Mouse (Mus musculus) stomach, embryonic 16.5 days (tissue): Measurements from ENCODE around the gene Msi1. TPM values are rescaled to one million over a fixed set of nuclear protein-coding genes. Genes with fewer than 3 reads are reported as not detected.
"Not testable (repeated sequence)": the region's sequence is repeated elsewhere in the genome, so short reads cannot be mapped to it uniquely, and the experiment has no call there.

Experiments used
- ATAC-seq: fragments of 200-750 bp; cut with Nextera tagmentation; 2 replicates; pipeline ENCODE4 v1.8.0; 2017; ENCODE audit warnings: moderate number of reproducible peaks, moderate TSS enrichment; ENCODE audit not compliant: insufficient read depth, low FRiP score
- H3K27ac ChIP-seq: fragments of 300-500 bp; sonication (generic); 2 replicates; pipeline ENCODE4 v1.5.1; 2014; ENCODE audit warnings: low read length
- H3K27me3 ChIP-seq: fragments of 300-500 bp; sonication (generic); 2 replicates; pipeline ENCODE4 v1.6.1; 2014; ENCODE audit warnings: low read length, control low read depth, mixed read lengths; ENCODE audit not compliant: control insufficient read depth, insufficient read depth
- H3K36me3 ChIP-seq: fragments of 300-500 bp; sonication (generic); 2 replicates; pipeline ENCODE4 v1.6.1; 2014; ENCODE audit warnings: low read length; ENCODE audit not compliant: control insufficient read depth, insufficient read depth
- H3K4me1 ChIP-seq: fragments of 300-500 bp; sonication (generic); 2 replicates; pipeline ENCODE4 v1.6.1; 2014; ENCODE audit warnings: low read length, control low read depth, mixed read lengths; ENCODE audit not compliant: control insufficient read depth, insufficient read depth
- H3K4me2 ChIP-seq: fragments of 300-500 bp; sonication (generic); 2 replicates; pipeline ENCODE4 v1.6.1; 2014; ENCODE audit warnings: low read depth, low read length, mixed read lengths
- H3K4me3 ChIP-seq: fragments of 300-500 bp; sonication (generic); replicated peaks from 2 replicates; pipeline ENCODE4 v1.5.1; 2014; ENCODE audit warnings: mild to moderate bottlenecking, low read length
- H3K9ac ChIP-seq: fragments of 300-500 bp; sonication (generic); 2 replicates; pipeline ENCODE4 v1.6.1; 2014; ENCODE audit warnings: low read length
- H3K9me3 ChIP-seq: fragments of 300-500 bp; sonication (generic); replicated peaks from 2 replicates; pipeline ENCODE4 v1.6.1; 2016; ENCODE audit warnings: low read length, control low read depth; ENCODE audit not compliant: control insufficient read depth
- WGBS: fragments of 180-500 bp; shearing (Covaris S2); extraction: QIAGEN DNeasy Blood & Tissue Kit; methylation state at CpG from one replicate; pipeline ENCODE4 v1.1.7; 2014; 5-methylcytosine and 5-hydroxymethylcytosine counted together
- polyA plus RNA-seq: library from polyadenylated mRNA; unstranded; fragments of >200 nt; fragmentation: Nextera tagmentation; extraction: Ambion mirVana; gene quantifications from 2 replicates; pipeline ENCODE4 v1.2.1, GENCODE M21; 2015

The Msi1 gene
- polyA plus RNA-seq, 1 experiment from 2014 or later, result 4.9 TPM

- Histone ChIP-seq H3K4me2 (peak overlapping the region; percentile 81), H3K27ac (peak overlapping the region; percentile 100), H3K9me3 (no peaks in the 10 kb centered on the region), H3K4me1 (peaks cover 23% of the 10 kb centered on the region), H3K36me3 (no peaks in the 10 kb centered on the region), H3K4me3 (peak overlapping the region; percentile 49), H3K9ac (peak overlapping the region; percentile 88), H3K27me3 (no peaks in the 10 kb centered on the region)
- WGBS, result under 1% methylated on average over 50 of the region's 50 CpGs
- ATAC-seq, result peak; percentile 78
Observed at GRCm38 (mm10) chr5:115489699-115490637, 60.6 kb downstream of the Msi1 start.

DNA sequence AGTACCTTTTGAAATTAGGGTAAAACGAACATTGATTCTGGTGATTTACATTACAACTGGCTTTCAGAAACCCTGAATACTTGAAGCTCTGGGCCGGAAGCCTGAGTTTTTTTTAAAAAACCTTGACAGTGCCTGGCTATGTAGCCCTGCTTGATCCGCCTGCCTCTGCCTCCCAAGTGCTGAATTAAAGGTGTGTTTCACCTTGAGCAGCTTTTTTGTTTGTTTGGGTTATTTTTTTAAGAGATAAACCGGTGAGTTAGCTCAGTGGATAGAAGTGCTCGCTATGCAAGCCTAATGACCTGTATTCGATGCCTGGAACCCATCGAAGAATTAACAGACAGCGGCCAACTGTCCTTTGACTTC is 61.2 kb downstream of the Msi1 start:
- no peaks in the 10 kb centered on the region for H3K9me3 ChIP-seq
- no peak overlapping the region; the same call in 1 of the 2 replicates for H3K4me3 ChIP-seq
- ATAC-seq, result no peak
- H3K27ac ChIP-seq, result peak overlapping the region; percentile 82
- H3K27me3 ChIP-seq, result no peaks in the 10 kb centered on the region
- H3K9ac ChIP-seq, result no peak overlapping the region
- 5% methylated on average over 8 of the region's 8 CpGs for WGBS
- no peaks in the 10 kb centered on the region for H3K36me3 ChIP-seq
- H3K4me1 ChIP-seq, result peaks cover 23% of the 10 kb centered on the region
- H3K4me2 ChIP-seq, result peak overlapping the region; percentile 60

GRCm38 (mm10) chr5:115491076-115491475 is 61.7 kb downstream of the Msi1 start:
- peak overlapping the region; percentile 60 for H3K4me2 ChIP-seq
- H3K4me3 ChIP-seq, result no peak overlapping the region
- no peaks in the 10 kb centered on the region for H3K36me3 ChIP-seq
- no peak for ATAC-seq
- H3K27ac ChIP-seq, result no peak overlapping the region
- H3K27me3 ChIP-seq, result no peaks in the 10 kb centered on the region
- peaks cover 23% of the 10 kb centered on the region for H3K4me1 ChIP-seq
- no peak overlapping the region for H3K9ac ChIP-seq
- 35% methylated on average over 5 of the region's 5 CpGs for WGBS
- no peaks in the 10 kb centered on the region for H3K9me3 ChIP-seq

DNA sequence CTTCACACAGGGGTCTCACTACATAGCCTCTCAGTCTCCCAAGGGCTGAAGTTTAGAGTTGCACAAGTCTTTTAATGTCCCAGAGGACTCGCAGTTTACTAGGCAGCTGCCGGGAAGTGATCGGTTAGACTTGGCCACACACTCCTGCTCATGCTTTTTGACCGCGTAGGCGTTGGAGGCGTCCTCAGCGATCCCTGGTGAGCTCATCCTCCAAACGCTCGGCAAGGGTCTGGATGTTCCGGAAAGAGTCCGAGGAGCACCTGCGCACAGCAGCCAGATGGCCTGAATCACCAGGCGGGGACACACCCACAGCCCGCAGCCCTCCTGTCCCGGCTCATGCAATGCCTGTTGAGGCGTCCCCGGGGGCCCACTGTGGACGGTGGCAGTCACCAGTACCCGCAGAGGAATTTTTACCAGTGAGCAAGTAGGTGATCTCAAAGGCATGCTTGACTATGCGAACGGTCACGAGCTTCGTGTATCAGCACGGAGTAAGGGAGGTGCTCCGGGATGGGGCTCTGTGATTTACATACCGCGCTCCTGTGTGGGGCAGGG is 62.4 kb downstream of the Msi1 start:
- peak overlapping the region; percentile 53 for H3K9ac ChIP-seq
- H3K9me3 ChIP-seq, result no peaks in the 10 kb centered on the region
- H3K4me2 ChIP-seq, result peak overlapping the region; percentile 60
- H3K4me1 ChIP-seq, result peaks cover 23% of the 10 kb centered on the region
- WGBS, result 3% methylated on average over 28 of the region's 28 CpGs
- H3K4me3 ChIP-seq, result peak overlapping the region; percentile 35
- H3K36me3 ChIP-seq, result no peaks in the 10 kb centered on the region
- no peaks in the 10 kb centered on the region for H3K27me3 ChIP-seq
- H3K27ac ChIP-seq, result peak overlapping the region; percentile 25
- ATAC-seq, result no peak

DNA sequence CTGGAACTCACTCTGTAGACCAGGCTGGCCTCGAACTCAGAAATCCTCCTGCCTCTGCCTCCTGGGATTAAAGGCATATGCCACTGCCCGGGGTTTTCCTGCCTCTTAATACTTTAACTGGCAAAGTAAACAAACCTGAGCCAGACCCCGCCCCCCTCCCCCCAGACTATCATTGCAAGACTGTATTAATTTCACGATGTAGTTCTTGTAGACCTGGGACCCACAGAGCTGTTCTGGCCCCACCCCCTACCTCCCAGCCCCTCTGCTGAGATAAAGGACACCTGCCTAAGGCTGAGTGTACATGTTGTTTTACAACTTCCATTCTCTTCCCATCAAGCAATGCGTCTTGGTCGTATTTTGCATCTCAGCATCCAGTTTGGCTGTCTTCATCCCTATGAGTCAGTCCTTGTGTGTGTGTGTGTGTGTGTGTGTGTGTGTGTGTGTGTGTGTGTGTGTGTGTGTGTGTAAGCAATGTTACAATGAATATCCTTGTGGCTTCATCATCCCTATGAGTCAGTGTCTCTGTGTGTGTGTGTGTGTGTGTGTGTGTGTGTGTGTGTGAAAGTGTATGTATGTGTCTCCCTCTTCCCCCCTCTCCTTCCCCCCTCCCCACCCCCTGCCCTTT is 63.4 kb downstream of the Msi1 start:
- H3K27me3 ChIP-seq, result no peaks in the 10 kb centered on the region
- no peak overlapping the region for H3K9ac ChIP-seq
- H3K4me1 ChIP-seq, result peaks cover 23% of the 10 kb centered on the region
- no peak overlapping the region for H3K4me3 ChIP-seq
- H3K36me3 ChIP-seq, result no peaks in the 10 kb centered on the region
- 49% methylated on average over 6 of the region's 6 CpGs for WGBS
- H3K27ac ChIP-seq, result peak overlapping the region; percentile 79; the same call in 1 of the 2 replicates
- ATAC-seq, result no peak
- no peak overlapping the region for H3K4me2 ChIP-seq
- no peaks in the 10 kb centered on the region for H3K9me3 ChIP-seq

- Histone ChIP-seq H3K36me3 (no peaks in the 10 kb centered on the region), H3K4me1 (peaks cover 23% of the 10 kb centered on the region), H3K27ac (peak overlapping the region; percentile 79), H3K4me2 (no peak overlapping the region), H3K9me3 (no peaks in the 10 kb centered on the region), H3K9ac (peak overlapping the region; percentile 26; the same call in 1 of the 2 replicates), H3K27me3 (no peaks in the 10 kb centered on the region), H3K4me3 (no peak overlapping the region)
- no peak for ATAC-seq
- WGBS, result 46% methylated on average over 5 of the region's 5 CpGs
Observed at GRCm38 (mm10) chr5:115493441-115493840, 64.0 kb downstream of the Msi1 start.

DNA sequence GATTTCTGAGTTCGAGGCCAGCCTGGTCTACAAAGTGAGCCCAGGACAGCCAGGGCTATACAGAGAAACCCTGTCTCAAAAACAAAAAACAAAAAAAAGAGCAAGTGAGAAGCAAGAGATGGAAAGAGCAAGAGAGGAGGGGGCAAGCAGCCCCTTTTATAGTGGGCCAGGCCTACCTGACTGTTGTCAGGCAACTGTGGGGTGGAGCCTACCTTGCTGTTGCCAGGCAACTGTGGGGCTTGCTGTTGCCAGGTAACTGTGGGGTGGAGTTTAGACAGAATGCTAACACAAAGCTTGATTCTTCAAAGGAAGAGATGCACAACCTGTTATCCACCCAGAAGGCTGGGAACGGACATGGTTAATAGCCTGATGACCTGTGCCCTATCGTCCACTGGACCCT is 66.2 kb downstream of the Msi1 start:
- H3K36me3 ChIP-seq, H3K4me2 ChIP-seq, H3K9ac ChIP-seq, H3K4me3 ChIP-seq, H3K27me3 ChIP-seq, H3K27ac ChIP-seq, ATAC-seq, H3K9me3 ChIP-seq: not testable (repeated sequence)
- 80% methylated on average over 3 of the region's 3 CpGs for WGBS
- H3K4me1 ChIP-seq, result peaks cover 21% of the 10 kb centered on the region

GRCm38 (mm10) chr5:115497033-115497432 is 67.6 kb downstream of the Msi1 start:
- Histone ChIP-seq H3K9ac (no peak overlapping the region), H3K4me1 (peaks cover 10% of the 10 kb centered on the region), H3K27ac (no peak overlapping the region), H3K27me3 (no peaks in the 10 kb centered on the region), H3K36me3 (no peaks in the 10 kb centered on the region), H3K9me3 (no peaks in the 10 kb centered on the region), H3K4me3 (no peak overlapping the region), H3K4me2 (no peak overlapping the region)
- ATAC-seq, result no peak
- WGBS, result 68% methylated on average over 7 of the region's 7 CpGs
